Mouse (Mus musculus) cortical plate, adult 2 months (tissue): ENCODE measurements around the gene Elf2. TPM values are rescaled to one million over a fixed set of nuclear protein-coding genes. Genes with fewer than 3 reads are reported as not detected.

Experiments
- H3K27ac ChIP-seq: fragments of 200-500 bp; 2 replicates; pipeline ENCODE4 v1.5.1; 2012; ENCODE audit warnings: low read length, control low read depth, inconsistent platforms; ENCODE audit not compliant: insufficient read depth
- H3K4me1 ChIP-seq: fragments of 200-500 bp; 2 replicates; pipeline ENCODE4 v1.6.1; 2011; ENCODE audit warnings: low read length; ENCODE audit not compliant: control insufficient read depth, insufficient read depth
- H3K4me3 ChIP-seq: fragments of 200-500 bp; 2 replicates; pipeline ENCODE4 v1.5.1; 2011; ENCODE audit warnings: mild to moderate bottlenecking, low read length, control low read depth; ENCODE audit not compliant: insufficient read depth
- CTCF ChIP-seq: fragments of 200-500 bp; IDR thresholded peaks from 2 replicates; pipeline ENCODE4 v1.5.1; 2011; ENCODE audit warnings: mild to moderate bottlenecking, control low read depth, low read length; ENCODE audit not compliant: insufficient read depth; ENCODE audit errors: extremely low read depth
- POLR2A ChIP-seq: fragments of 200-500 bp; IDR thresholded peaks from 2 replicates; pipeline ENCODE4 v1.6.1; 2011; ENCODE audit warnings: mild to moderate bottlenecking, low read length, control low read depth; ENCODE audit not compliant: insufficient read depth; ENCODE audit errors: extremely low read depth
- polyA plus RNA-seq: library from polyadenylated mRNA; depleted of rRNA; stranded (reverse); fragments of >200 nt; gene quantifications from 2 replicates; pipeline ENCODE4 v1.2.3, GENCODE M21; 2012

The Elf2 gene
- polyA plus RNA-seq, 1 experiment = 25.9 TPM

DNA sequence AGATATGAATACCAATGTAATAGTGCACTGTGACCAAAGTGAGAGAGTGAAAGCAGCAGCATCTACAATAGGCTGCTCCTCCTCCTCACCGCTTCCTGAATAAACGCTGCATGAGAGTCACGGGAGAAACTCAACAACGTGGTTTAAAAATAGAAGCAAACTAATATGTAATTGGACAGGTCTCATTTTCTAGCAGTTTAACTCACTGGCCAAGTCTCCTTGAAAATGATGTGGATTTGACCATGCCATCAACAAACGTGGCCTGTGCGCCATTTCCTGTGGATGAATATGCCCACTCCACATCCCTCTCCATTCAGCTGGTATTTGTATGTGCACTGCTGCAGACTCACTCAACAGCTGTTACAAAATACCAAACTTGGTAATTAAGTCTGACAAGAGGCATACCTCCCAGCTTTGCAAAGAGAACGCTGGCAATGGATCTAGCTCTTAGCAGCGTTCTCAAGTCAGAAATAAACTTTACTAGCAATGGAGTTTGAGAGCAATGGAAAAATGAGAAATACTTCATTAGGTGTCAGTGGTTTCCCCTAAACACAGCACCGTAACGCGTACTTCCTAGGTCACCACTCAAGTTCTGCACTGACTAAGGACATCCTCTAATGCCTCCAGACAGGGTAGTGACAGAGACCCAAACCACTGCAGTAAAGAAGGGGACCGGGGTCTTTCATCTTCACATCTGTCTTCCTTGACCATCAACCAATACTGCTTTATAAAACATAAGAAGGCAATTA lies 70.2 kb downstream of the Elf2 start:
- H3K4me1 ChIP-seq = no peaks in the 10 kb centered on the region; the same call in 1 of the 2 replicates
- no peak for TF ChIP-seq CTCF
- TF ChIP-seq POLR2A = no peak
- H3K4me3 ChIP-seq = no peak overlapping the region
- no peak overlapping the region for H3K27ac ChIP-seq

DNA sequence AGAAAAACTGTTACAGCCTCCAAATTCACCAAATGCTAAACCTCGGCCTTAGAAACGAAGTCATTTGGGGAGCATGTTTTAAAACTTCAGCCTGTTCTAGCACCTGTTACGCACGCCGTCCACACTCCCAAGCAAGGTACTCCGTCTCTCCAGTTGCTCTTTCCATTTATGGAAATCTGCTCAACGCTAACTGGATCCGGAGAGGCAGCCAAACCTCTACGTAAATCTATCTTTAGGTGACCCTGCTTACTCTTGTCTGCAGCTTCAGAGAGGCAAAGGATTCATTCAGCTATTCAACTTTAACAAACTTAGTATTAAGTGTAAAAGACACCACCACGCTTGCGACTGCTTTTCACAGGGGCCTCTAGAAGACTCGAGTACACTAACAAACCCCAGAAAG lies 72.0 kb downstream of the Elf2 start:
- no peaks in the 10 kb centered on the region; the same call in 1 of the 2 replicates for H3K4me1 ChIP-seq
- TF ChIP-seq CTCF (no peak), POLR2A (no peak)
- no peak overlapping the region for H3K4me3 ChIP-seq
- no peak overlapping the region for H3K27ac ChIP-seq

DNA sequence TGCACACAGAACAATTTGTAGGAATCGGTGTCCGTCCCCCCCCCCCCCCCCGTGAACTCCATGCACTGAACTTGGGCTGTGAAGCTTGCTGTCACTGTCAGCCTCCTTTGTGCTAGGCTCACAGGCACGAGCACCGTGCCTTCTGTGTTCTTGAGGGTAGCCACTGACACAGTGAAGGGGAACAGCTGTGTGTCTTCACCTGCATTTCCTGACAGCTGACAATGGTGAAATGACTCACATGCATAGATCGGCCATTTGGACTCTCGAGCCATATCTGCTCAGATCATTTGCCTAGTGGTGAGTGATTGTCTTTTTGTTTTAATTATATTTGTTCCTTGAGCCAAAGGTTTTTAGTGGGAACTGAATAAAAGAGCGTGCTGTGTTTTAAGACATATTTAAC lies 77.5 kb downstream of the Elf2 start:
- no peak for TF ChIP-seq CTCF
- TF ChIP-seq POLR2A = no peak

GRCm38 (mm10) chr3:51258070-51258469 lies 82.4 kb downstream of the Elf2 start:
- Histone ChIP-seq H3K4me3 (no peak overlapping the region), H3K27ac (no peak overlapping the region), H3K4me1 (no peaks in the 10 kb centered on the region)
- TF ChIP-seq CTCF = no peak
- TF ChIP-seq POLR2A = no peak

More for the DNA sequence above, 77.5 kb downstream of the Elf2 start:
- no peak overlapping the region for H3K4me3 ChIP-seq
- no peaks in the 10 kb centered on the region; the same call in 1 of the 2 replicates for H3K4me1 ChIP-seq
- H3K27ac ChIP-seq = no peak overlapping the region

DNA sequence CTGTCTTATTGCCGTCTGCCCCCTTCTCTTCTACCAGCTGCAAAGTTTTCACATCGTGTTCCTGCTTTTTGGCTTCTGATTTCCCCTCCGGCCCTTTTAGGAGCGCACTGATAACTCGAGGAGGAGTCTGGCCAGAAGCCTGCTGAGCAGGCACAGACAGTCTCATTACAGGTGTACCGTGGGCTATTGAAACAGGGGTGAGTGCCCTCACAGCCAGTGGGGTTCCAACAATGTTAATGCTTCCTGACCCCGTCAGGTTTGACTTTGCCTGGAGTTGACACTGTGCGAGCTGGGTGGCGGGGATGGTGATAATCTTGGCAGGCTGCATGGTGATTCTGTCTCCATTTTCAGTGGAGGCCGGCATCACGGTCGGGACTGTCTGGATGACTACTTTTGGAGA lies 84.0 kb downstream of the Elf2 start:
- Histone ChIP-seq H3K27ac (no peak overlapping the region), H3K4me1 (no peaks in the 10 kb centered on the region), H3K4me3 (no peak overlapping the region)
- TF ChIP-seq CTCF (no peak), POLR2A (no peak)

DNA sequence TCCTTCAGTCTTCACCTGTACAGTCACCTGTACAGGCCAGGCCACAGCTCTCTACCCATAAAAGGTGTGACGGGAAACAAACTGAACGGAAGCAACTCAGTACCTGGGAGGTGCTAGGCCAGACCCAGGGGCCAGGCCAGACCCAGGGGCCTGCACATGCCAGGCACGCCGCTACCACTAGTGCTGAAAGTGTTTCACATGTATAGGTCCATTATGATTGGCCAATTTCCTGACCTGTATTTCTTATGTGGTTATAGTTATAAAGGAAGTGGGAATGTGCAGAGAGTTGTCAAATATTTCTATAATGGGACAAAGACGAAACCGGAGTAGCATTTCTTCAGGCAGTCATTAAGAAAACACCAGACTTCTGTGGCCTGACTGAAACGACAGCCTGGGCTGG lies 85.7 kb downstream of the Elf2 start:
- Histone ChIP-seq H3K4me3 (no peak overlapping the region), H3K4me1 (no peaks in the 10 kb centered on the region), H3K27ac (no peak overlapping the region)
- no peak for TF ChIP-seq POLR2A
- TF ChIP-seq CTCF = no peak

DNA sequence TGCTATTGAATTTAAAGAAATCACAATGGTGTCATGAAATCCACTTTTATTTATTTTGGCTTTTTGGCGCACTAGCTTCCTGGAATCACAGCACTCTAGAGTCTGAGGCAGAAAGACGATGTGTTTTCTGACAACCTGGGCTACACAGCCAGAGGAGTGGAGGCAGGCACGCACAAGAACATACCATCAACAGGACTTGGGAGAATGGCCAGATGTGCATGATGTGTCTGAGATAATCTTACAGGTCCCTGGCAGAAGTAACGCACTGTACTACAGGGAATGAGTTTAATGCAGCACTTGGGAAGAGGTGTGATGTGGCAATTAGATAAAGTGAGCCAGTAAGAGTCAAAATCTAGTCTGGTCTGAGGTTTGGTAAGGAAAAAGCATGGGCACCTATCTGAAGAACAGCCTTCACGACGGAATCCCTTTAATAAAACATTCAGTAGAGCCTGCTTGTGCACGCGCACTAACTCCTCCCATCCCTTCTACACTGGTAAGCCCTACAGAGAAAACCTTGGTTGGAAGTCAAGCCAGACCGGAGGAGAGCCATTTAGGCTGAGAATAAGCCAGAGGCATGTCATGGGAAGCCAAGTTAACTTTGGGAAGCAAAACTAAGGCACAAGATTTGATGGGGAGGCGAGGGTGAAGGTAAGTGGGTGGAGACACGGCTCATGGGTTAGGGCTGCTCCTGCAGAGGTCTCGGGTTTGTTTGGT lies 87.6 kb downstream of the Elf2 start:
- TF ChIP-seq CTCF = no peak
- no peak for TF ChIP-seq POLR2A
- H3K4me1 ChIP-seq = no peaks in the 10 kb centered on the region
- H3K4me3 ChIP-seq = no peak overlapping the region
- H3K27ac ChIP-seq = no peak overlapping the region

DNA sequence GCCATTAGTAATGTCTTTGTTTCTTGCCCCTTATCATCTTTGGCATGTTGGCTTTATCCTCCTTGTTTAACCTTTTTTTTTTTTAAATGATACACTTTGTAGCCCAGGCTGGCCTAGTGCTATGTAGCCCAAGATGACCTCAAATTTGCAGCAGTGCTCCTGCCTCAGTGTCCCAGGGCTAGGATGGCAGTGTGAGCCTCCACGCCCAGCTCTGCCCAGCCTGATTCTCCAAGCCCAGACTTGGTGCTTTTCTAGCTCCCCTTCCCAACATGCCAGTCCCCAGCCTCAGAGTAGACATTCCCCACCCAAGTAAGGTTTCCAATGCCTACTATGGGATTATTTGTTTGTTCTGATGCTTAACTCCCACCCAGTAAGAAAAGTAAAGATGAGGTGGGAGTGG lies 88.2 kb downstream of the Elf2 start:
- TF ChIP-seq CTCF = no peak
- no peak for TF ChIP-seq POLR2A

DNA sequence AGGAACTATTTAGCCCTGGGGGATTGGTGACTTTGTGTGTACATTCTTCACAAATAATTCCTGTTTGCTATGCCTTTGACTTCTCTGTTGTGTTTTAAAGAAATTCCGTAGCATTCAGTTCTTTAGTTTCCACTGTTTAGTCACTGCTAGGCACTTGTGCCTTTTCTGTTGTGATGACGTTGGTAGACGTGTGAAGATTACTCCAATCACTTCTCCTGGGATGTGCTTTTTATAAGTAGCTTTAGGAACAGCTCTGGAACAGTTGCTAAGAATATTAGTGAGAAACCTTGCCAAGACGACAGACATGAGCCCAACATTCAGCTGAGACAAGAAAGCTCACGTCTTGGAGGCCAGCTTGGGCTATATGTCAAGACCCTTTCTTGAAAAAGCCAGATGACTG lies 89.4 kb downstream of the Elf2 start:
- TF ChIP-seq CTCF (no peak), POLR2A (no peak)
- Histone ChIP-seq H3K4me1 (no peaks in the 10 kb centered on the region), H3K27ac (no peak overlapping the region), H3K4me3 (no peak overlapping the region)

More for the DNA sequence above, 88.2 kb downstream of the Elf2 start:
- Histone ChIP-seq H3K27ac (no peak overlapping the region), H3K4me3 (no peak overlapping the region), H3K4me1 (no peaks in the 10 kb centered on the region)

GRCm38 (mm10) chr3:51249866-51250265 lies 90.6 kb downstream of the Elf2 start:
- Histone ChIP-seq H3K4me3 (no peak overlapping the region), H3K27ac (no peak overlapping the region), H3K4me1 (no peaks in the 10 kb centered on the region)
- TF ChIP-seq POLR2A = no peak
- no peak for TF ChIP-seq CTCF
